Mouse (Mus musculus) retina, embryonic 14.5 days (tissue): ENCODE data around the gene Cenpk.
A peak's percentile ranks its signal among the peaks of the same experiment; 100 is the strongest.
"Not testable (repeated sequence)": the region's sequence is repeated elsewhere in the genome, so short reads cannot be mapped to it uniquely, and the experiment has no call there.

Source experiments
- DNase-seq: peaks from one replicate; pipeline ENCODE4 v3.0.0-alpha.2; 2015; ENCODE audit warnings: low spot score

Gene Cenpk

DNA sequence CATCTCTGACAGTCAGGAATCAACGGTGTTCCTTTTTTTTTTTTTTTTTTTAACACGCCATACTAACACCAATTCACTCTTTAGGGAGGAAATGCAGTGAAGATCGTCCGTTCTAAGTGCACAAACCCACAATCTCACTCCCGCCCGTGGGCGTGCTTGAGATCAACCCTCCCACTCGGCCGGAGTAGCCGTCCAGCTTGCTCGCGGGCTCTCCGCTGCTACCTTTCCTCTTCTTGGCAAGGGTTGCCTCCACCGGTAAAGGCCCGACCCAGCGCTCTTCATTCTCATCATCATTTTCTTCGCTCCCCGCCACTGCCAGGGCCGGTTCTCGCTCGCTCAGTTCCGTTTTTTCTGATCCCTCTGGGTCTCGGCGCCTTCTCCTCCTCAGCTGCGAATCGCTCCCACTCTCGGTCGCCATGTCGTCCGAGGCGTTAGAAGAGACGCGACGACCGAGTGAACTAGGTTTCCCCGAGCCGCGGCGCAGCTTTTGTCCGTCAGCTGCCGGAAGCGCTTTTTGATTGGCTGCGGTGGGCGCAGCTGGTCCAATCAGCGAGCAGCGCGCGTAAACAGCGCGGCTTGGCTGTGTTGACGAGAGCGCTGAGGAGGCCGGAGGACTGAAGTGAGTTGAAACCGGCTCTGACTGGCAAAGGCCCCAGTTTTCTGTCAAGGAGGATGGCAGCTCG is at the start of gene Cenpk, which contains the start of gene Ppwd1:
Cenpk (plus strand) TSS at position 228 of the 683 bp plus-strand sequence.
Ppwd1 (minus strand) TSS at position 460 of the 683 bp plus-strand sequence.
- DNase-seq = peak; percentile 99

DNA sequence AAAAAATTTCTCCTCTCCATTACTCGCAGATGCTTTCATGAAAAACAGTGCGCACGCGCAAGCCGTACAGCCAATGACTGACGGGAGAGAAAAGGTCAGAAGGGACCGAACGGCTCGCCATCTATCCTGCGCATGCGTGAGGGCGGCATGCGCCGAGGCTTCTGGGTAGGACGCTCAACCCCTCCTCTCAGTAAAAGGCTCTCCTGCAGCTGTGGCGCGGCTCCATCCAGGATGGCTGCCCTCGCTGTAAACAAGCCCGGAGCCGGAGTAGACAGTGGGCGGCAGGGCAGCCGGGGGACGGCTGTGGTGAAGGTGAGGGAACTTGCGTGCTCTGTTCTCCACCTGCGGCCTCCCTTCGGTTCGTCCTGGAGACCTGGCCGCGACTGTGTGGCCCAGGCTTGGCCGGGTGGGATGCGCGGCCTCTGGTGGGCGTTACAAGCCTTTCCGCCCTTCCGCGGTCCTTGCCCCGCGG is 49.7 kb upstream of the Cenpk start, which contains the start of gene Trim23:
Trim23 (plus strand) TSS at position 148 of the 472 bp plus-strand sequence.
- peak; percentile 100 for DNase-seq

DNA sequence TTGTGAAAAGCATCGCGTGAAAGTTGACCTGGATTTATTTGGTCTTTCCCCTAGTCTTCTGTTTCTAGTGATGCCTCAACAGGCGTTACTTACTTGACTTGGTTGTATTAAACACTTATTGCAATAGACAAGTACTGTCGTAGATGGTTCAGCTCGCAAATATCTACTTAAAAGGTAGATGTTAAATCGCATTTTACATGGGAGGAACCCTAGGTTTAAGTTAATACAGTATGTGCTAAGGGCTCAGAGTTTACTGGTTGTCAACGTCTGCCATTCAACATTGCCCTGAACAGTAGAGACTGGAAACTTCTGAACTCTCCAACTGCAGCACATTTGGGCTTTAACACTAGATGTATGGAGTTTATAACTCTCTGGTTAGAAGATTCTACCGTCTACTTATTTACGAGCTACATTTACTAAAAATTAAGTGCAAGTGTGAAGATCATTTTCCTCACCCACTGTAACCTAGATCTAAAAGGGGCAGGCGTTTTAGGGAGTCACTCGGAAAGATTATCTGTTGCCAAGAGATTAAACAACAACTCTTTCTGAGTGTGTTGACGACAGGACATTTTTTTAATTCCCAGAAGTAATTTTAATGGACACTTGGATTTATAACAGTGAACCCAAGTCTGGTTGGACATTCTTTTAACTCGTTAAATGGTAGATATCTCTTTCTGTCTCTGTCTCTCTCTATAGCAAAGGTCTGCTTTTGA is 49.1 kb upstream of the Cenpk start:
- no peak for DNase-seq

DNA sequence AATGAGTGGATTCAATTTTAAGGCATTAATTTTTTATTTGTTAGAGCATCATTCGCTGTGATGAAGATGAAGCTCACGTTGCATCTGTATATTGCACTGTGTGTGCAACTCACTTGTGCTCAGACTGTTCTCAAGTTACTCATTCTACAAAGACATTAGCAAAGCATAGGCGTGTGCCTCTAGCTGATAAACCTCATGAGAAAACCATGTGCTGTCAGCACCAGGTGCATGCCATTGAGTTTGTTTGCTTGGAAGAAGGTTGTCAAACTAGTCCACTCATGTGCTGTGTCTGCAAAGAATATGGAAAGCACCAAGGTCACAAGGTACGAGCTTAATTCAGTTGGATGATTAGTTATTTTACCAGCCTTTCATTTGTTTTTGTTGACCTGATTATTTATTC is 41.1 kb upstream of the Cenpk start:
- DNase-seq = no peak

DNA sequence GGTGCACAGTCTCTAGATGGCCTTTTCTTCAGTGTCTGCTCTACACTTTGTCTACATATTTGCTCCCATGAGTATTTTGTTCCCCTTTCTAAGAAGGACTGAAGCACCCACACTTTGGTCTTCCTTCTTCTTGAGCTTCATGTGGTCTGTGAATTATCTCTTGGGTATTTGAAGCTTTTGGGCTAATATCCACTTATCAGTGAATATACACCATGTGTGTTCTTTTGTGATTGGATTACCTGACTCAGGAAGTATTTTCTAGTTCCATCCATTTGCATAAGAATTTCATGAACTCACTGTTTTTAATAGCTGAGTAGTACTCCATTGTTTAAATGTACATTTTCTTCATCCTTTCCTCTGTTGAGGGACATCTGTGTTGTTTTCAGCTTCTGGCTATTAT is 32.5 kb upstream of the Cenpk start:
- DNase-seq = not testable (repeated sequence)

DNA sequence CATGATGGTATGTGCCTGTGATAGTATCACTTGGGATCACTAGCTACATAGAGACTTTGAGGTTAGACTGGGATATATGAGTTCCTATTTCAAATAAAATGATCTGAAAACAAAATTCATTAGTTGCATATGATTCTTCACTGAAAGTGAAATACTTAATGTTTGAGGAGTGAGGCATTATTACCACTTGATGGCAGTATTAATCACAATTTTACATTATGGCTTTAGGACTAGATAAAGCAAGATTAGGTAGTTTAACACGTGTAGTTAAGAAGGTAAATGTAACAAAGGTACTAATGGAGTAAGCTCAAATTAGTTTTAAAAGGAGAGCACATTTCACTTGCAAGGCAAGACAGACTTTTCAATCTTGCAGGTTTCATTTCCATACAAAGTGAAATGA is 24.1 kb upstream of the Cenpk start:
- peak; percentile 32 for DNase-seq

DNA sequence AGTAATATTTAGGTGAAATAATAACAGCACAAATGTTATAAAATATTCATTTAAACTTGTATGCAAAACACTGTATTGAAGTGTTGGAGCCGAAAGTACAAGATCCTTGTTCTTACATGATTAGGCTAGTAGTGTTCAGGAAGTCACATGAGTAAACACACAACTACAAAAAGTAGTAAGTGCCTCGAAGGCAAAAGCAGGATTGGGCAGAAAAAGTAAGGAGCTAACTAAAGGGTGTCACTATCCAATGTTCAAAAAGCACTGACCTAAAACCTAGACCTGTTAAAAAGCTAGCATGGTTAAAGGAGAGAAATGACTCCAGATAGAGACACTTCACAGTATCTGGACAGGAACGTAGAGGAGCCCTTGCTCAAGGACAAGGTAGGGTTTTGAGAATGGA is 933 bp upstream of the Cenpk start:
- no peak for DNase-seq

DNA sequence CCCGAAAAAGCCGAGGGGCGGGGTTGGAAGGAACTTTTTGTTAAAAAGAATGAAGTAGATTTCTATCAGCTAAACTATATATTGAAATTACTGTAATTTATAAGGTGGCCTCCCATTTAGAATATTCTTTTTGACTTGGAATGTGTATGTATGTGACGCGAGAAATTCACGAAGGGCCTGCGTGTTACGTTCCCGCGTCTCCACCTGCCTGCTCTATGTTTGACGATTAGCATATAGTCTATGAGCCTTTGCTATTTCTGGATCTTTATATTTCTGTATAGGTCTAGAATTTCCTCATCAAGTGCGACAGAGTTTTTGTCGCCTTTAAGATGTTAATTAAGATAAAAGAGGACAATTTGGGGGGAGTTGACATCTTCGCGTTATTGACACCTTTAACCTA is 770 bp downstream of the Cenpk start:
- peak; percentile 55 for DNase-seq

DNA sequence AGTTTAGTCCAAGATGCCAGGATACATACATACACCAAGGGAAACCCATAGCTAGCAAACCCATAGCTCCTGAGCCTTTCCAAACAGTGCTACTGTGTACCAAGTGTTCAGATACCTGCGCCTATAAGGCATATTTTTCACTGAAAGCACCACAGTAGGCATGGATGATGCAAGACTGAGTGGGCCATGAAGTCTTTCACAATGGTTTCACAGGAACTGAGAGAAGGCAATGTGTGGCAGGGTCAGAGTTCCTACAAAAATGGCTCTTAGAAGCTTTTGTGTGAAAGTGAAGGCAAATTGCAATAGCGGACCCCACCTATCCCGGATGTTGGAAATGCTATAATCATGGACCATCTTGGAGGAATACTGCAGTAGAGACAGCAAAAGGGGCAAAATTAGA is 30.6 kb downstream of the Cenpk start:
- no peak for DNase-seq

DNA sequence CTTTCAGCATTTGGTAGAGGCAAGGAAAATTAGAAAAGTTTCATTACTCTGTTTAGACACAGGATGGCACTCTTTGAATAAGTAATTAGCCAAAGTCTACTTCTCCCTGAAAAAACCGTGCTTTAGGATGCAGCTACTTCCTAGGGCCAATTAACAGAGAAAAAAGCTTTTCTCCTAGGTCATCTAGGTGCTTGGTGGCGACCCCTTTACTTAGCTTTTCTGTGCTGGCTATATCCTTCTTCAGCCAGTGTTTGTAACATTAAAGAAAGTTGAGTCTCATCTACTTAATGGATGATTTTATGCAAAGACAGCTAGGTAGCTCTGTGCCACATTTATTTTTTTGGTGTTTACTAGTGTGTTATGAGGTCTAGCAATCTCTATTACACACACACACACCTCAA is 56.6 kb downstream of the Cenpk start:
- DNase-seq = peak; percentile 77

DNA sequence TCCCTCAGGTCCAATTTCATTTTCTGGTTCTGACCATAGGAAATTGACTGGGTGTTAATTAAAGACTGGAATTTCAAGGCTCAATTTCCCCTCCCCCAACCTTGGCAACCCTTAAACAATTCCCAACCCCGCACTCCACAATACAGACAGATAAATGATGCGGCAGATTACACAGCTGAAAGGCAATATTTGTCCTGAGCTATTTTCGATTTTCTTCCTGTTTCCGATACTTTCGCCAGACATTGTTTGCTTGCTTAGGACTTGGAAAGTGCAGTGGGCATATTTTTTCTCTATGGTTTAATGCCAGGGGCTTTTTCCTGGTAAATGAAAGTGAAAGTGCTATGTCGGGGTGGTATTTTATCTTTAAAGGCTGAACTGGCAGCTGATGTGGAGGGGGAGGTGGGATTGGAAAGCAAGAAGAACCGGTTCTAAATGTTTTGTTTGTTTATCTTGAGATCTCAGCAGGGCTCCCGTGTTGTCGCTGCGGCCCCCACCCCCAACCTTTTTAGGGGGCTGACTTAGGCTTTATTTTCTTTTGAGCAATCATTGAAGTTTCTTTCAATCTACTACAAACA is 57.4 kb downstream of the Cenpk start:
- peak; percentile 31 for DNase-seq

DNA sequence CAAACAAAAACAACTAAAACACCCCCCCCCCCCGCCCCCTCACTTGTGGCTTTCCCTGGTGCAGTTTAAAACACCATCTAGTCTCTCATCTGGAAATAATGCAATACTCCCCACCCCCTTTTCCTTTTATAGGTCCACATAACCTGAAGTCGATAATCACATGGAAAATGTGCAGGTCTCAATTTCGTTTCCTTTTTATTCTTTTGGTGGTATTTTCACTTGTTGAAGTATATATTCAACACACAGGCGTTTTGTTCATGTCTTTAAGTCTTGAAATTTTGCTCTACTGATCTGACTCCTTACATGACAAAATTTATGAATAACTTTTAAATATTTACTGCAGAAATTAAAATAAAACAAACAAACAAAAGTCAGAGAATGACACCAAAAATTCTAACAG is 57.9 kb downstream of the Cenpk start:
- peak; percentile 10 for DNase-seq

DNA sequence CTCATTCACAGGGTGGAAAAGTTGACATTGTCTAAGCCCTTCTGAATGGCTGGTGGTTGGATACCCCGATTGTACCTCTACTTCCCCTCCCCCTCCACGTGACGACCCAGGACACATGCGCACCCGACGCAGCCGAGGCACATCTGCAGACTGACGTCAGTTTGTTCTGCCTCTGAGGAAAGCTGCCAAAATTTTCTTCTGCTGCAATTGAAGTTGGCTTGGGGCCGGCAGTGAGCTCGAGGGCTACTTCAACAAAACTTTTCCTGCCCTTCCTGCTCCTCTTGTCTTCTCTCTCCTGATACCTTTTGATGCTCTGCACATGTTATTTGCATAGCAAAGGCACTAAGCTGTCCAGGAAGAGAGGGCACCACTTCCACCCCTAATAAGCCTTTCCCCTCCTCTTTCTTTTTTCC is 58.5 kb downstream of the Cenpk start:
- peak; percentile 81 for DNase-seq

DNA sequence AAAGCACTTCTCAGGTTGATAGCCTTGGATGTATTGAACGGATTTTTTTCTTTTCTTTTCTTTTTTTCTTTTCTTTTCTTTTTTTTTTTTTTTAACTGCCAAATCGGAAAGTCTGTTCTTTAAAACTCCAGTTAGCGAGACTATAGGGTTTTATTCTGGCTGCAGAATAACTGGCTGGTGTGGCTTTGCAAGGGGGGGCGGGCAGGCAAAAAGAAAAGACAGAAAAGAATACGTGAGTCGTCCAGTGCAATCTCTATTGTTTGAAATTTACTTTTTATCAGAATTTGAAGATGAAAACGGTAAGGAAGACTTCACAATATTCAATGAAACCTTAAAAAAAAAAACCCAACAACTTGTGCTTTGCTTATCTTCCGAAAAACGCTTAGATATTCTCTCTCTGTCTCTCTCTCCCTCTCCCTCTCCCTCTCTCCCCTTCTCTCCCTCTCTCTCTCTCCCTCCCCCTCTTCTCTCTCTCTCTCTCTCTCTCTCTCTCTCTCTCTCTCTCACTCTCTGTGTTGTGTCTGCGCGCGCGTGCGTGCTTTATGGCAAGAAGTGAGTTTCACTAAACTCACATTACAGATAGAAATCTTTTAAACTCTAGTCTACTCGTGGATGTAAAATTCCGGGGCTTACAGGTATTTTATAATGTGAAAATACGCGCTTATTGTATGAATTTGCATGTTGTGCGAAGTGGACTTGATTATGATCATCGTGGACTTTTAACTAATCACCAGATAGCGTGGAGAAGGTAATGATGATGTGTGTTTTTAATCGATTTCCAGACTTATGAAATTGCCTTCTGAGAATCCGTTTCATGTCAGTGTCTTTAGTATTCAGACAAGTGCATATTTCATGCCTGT is 59.2 kb downstream of the Cenpk start, which contains the start of gene Adamts6:
Adamts6 (plus strand) TSS at position 470 of the 860 bp plus-strand sequence.
- DNase-seq = peak; percentile 45

DNA sequence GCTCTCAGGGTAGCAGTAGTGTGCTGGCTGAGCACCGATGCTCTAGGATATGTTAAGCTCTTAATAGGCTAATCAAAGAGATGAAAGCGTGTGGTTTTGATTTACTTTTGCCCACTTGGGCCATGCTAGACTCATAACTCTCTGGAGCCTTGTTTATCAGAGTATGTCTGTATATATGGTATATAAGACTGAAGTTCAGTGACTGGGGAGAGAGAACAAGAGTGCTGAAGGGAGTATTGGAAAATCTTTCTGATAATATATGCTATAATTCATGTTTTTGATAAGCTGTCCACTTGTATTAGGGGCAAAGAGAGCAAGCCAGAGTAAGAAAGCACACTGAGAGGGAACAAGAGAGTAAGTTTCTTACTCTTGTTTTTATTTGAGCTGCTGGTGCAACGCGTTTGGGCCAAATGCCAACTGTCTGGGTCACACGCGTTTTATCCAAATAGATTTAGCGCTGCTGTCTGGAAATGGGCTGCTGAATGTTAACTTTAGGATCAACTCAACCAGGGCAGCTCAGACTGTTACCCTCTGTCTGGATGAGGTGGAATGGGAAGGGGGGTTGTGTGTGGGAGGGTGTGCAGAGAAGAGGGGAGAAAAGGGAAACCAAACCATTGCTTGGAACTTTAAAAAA is 59.9 kb downstream of the Cenpk start:
- peak; percentile 53 for DNase-seq

DNA sequence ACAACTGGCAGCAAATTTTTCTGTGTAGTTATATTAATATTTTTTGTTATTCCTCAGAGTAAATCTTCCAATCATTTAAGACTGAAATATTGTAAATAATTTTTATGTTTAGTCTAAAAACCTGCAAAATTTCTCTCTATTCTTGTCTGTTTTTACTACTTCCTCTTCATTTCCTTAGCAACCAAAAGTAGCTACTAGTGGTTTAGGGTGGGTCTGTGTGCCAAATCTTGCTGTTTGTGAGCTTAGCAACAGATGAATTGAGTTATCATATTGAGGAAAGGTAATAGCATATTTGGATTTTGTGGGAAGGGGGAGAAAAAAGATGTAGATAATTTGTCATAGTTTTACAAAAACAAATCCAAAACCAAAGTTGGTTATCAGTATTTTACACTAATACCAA is 60.8 kb downstream of the Cenpk start:
- no peak for DNase-seq

DNA sequence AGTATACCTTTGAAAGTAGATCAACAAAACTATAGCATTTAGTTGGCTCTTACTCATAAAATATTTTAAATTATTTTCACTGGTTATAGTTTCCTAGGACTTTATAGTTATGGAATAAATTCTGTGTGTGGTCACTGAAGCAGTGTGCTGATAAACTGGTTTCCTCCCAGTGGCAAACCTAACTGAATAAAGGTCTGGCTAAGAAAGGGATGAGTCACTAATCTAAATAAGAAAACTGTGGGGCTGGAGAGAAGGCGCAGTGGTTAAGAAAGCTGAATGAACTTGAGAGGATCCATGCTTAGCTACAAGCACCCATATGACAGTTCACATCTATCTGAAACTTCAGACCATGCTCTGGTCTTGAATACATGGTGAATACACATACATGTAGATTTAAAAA is 67.1 kb downstream of the Cenpk start:
- no peak for DNase-seq
